Mouse (Mus musculus): ENCODE data around the gene Ankrd16. TPM values are rescaled to one million over a fixed set of nuclear protein-coding genes. Genes with fewer than 3 reads are reported as not detected.

Ankrd16 gene
- polyA plus RNA-seq, 1 experiment from 2014 or later: 50.0 TPM

DNA sequence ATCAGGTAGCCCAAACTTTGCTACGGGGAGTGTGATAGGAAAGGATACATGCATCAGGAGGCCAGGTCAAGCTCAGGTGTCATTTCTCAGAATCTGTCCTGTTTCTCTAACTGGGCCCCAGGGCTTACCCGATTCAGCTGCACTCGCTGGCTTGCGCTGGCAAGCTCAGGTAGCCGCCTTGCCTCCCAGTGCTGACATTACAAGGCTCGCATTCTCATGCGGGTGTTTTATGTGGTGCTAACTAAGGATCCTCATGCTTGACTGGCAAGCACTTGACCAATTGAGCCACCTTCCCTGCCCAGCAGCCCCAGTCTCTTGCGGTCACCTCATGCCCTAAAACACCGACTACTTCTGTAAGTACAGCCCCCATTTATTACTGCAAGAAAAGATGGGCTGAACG is 3.2 kb upstream of the Ankrd16 start:
- WGBS: 91% methylated on average over 10 of the region's 10 CpGs
- Histone ChIP-seq H3K4me3 (no peak overlapping the region), H3K4me1 (replicated peaks) (peaks cover 25% of the 10 kb centered on the region)

DNA sequence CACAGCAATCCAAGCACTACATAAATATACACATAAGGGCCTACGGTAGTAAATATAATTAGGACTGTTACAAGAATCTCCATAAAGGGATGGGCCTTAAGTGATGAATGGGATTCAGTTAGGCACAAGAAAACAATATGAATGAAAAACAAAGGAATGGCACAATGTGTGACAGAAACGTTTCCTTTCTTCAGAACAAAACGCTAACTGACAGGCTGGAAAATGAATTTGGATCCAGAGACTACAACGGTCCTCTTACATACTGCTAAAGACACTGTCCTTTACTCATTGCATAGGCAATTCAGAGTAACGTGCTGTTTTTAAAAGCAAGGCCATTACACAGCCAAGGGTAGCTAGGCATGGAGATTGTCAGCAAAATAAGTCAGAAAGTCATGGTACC is 2.6 kb upstream of the Ankrd16 start:
- Histone ChIP-seq H3K27ac (no peak overlapping the region), H3K9me3 (no peaks in the 10 kb centered on the region), H3K4me3 (no peak overlapping the region), H3K36me3 (peaks cover 7% of the 10 kb centered on the region), H3K4me1 (replicated peaks) (peaks cover 32% of the 10 kb centered on the region), H3K27me3 (ENCODE audit: insufficient read depth, poor library complexity, severe bottlenecking) (no peaks in the 10 kb centered on the region)
- DNase-seq (ENCODE audit: low spot score): no peak
- 87% methylated on average over 5 of the region's 5 CpGs for WGBS

More for the DNA sequence above, 3.2 kb upstream of the Ankrd16 start:
- Histone ChIP-seq H3K9me3 (no peaks in the 10 kb centered on the region), H3K27ac (no peak overlapping the region), H3K27me3 (ENCODE audit: insufficient read depth, poor library complexity, severe bottlenecking) (no peaks in the 10 kb centered on the region), H3K36me3 (peaks cover 5% of the 10 kb centered on the region)
- no peak for DNase-seq (ENCODE audit: low spot score)

DNA sequence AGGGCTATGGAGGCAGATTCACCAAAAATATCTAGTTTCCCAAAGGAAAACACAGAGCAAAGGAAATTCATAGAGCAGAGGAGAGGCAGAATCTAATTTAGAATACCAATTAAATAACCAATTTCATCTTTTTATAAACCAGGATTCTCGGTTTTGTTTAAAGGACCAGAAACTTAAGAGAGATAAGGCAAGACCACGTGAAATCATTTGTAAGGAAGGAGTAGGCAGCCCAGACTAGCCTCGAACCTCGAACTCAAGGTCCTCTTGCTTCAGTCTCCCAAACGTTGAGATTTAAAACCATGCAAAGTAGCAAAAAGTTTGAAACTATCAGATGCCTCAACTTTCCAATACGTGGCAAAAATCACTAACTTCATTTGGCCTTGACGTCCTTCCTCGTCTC is 1.3 kb upstream of the Ankrd16 start:
- no peak for DNase-seq (ENCODE audit: low spot score)
- peaks cover 20% of the 10 kb centered on the region for H3K36me3 ChIP-seq
- H3K4me3 ChIP-seq: peak overlapping the region; percentile 85
- 58% methylated on average over 8 of the region's 8 CpGs for WGBS
- no peaks in the 10 kb centered on the region for H3K9me3 ChIP-seq
- peak overlapping the region; percentile 95; the same call in 1 of the 2 replicates for H3K27ac ChIP-seq
- peaks cover 32% of the 10 kb centered on the region for H3K4me1 ChIP-seq (replicated peaks)
- H3K27me3 ChIP-seq (ENCODE audit: insufficient read depth, poor library complexity, severe bottlenecking): no peaks in the 10 kb centered on the region

DNA sequence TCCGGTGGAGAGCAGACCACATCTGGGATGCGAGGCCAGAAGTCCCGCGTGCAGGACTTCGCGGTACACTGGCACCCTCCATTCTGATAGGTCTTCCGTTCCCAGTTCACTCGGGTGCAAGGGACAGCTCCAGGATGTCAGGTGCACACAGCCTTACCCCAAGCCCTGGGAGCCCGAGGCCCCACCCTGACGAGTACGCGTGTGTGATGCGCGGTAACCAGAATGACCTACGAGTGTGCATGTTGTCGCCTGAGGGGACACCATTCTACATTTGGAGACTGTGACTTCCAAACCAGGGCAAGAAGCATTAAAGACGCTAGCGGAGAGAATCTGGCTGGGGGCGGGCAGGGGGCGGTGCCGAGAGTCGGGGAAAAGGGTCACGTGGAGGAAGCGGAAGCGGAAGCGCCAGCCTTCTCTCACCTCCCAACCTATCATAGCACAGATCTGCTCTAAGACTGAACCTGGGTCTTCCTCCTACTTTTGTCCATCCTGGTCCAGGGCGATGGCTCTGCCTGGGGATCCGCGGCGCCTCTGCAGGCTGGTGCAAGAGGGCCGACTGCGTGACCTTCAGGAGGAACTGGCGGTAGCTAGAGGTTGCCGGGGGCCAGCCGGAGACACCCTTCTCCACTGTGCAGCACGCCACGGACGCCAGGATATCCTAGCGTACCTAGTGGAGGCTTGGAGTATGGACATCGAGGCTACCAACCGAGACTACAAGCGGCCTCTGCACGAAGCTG is 579 bp downstream of the Ankrd16 start:
- H3K36me3 ChIP-seq: peaks cover 38% of the 10 kb centered on the region
- peak overlapping the region; percentile 85 for H3K4me3 ChIP-seq
- peaks cover 32% of the 10 kb centered on the region for H3K4me1 ChIP-seq (replicated peaks)
- H3K9me3 ChIP-seq: no peaks in the 10 kb centered on the region
- peak overlapping the region; percentile 89 for H3K27ac ChIP-seq
- H3K27me3 ChIP-seq (ENCODE audit: insufficient read depth, poor library complexity, severe bottlenecking): no peaks in the 10 kb centered on the region
- peak; percentile 90 for DNase-seq (ENCODE audit: low spot score)
- under 1% methylated on average over 43 of the region's 43 CpGs for WGBS

DNA sequence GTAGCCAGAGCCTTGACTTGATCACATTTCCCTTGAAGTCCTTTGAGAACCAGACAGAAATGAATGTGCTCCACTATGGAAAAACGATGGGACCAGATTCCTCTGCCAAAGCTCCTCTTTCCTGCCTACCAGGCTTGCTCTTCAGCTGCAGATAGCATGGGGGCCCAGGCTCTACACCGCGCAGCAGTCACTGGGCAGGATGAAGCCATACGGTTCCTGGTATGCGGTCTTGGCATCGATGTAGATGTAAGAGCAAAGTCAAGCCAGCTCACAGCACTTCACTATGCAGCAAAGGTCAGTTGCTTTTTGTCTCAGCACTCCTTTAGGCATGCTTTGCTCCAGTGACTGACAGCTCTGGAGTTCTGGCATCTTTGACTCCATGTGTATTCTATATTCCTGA is 6.5 kb downstream of the Ankrd16 start:
- H3K4me3 ChIP-seq: no peak overlapping the region
- WGBS: 94% methylated on average over 6 of the region's 6 CpGs
- DNase-seq (ENCODE audit: low spot score): no peak
- no peaks in the 10 kb centered on the region for H3K27me3 ChIP-seq (ENCODE audit: insufficient read depth, poor library complexity, severe bottlenecking)
- peaks cover 10% of the 10 kb centered on the region for H3K4me1 ChIP-seq (replicated peaks)
- H3K27ac ChIP-seq: no peak overlapping the region
- H3K36me3 ChIP-seq: peaks cover 96% of the 10 kb centered on the region
- H3K9me3 ChIP-seq: no peaks in the 10 kb centered on the region

DNA sequence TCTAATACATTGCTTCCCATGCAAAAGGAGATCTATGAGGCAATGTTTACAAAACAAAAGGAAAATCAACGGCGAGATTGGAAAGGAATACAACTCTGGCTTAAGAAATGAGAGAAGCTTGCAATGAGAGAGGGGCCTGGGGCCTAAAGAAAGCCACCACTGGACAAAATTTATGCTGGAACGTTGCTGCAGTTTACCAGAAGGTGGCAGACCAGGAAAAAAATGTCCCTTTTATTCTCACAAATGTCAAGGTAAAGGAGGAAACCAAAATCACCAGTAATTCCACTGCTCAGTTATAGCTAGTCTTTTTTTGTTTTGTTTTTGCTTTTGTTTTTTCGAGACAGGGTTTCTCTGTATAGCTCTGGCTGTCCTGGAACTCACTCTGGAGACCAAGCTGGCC is 17.0 kb downstream of the Ankrd16 start:
- H3K36me3 ChIP-seq: peaks cover 50% of the 10 kb centered on the region
- no peak overlapping the region for H3K4me3 ChIP-seq
- 0 out of 2 replicates have a peak, but pooled peaks cover 2% of the 10 kb centered on the region for H3K4me1 ChIP-seq (replicated peaks)
- H3K9me3 ChIP-seq: no peaks in the 10 kb centered on the region
- H3K27me3 ChIP-seq (ENCODE audit: insufficient read depth, poor library complexity, severe bottlenecking): no peaks in the 10 kb centered on the region
- no peak for DNase-seq (ENCODE audit: low spot score)
- no peak overlapping the region for H3K27ac ChIP-seq
- 69% methylated on average over 4 of the region's 4 CpGs for WGBS

DNA sequence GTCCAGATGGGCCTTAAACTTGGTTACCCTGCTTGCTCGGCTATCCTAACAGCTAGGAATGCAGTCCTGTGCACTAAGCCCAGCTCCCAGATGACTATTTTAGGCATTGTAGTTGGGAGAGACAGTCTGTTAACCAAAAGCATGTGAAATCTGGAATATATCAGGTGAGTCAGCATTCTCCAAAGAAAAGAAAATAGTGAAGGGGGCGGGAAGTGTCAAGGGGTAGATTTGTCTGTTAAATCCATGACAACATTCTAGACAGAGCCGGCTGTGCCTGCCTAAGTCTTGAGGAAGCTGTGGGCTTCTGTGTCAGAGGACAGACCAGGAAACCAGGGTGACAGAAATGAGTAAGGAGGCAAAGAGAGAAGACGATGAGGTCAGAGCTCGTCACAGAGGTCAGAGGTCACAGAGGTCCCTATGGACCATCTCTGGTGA is 20.3 kb downstream of the Ankrd16 start:
- H3K4me1 ChIP-seq (replicated peaks): 0 out of 2 replicates have a peak, but pooled peaks cover 2% of the 10 kb centered on the region
- H3K9me3 ChIP-seq: no peaks in the 10 kb centered on the region
- H3K27me3 ChIP-seq (ENCODE audit: insufficient read depth, poor library complexity, severe bottlenecking): no peaks in the 10 kb centered on the region
- WGBS: 63% methylated on average over 5 of the region's 5 CpGs
- H3K4me3 ChIP-seq: no peak overlapping the region
- peak; percentile 18 for DNase-seq (ENCODE audit: low spot score)
- H3K36me3 ChIP-seq: peaks cover 18% of the 10 kb centered on the region
- no peak overlapping the region for H3K27ac ChIP-seq

DNA sequence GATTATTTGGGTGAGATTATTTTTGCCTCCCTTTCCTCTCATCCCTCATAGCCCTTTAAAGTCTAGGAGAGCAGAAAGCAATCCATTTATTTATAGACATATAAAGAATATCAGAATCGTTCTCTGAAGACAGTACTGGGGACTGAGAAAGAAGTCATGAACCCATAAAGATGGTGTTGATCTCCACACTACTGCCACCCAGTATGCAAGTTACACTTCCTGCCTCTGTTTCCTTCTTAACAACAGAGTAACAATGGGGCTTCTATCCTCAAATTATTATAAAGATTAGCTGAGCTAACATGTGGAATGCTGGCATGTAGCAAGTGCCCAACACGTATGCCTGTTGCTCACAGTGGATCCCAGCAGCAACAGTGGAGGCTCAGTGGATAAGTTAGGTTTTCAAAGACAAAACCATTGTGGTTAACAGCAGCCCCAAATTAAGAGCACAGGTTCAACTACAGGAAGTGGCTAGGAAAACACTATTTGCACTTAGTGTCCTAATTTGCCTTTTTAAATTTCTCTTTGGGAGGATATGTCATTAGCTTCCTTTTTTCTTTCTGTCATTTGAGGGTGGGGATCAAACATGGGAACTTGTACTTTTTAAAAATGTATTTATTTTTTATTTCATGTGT is 23.7 kb downstream of the Ankrd16 start:
- no peaks in the 10 kb centered on the region for H3K36me3 ChIP-seq
- 0 out of 2 replicates have a peak, but pooled peaks cover 2% of the 10 kb centered on the region for H3K4me1 ChIP-seq (replicated peaks)
- no peak for DNase-seq (ENCODE audit: low spot score)
- H3K27ac ChIP-seq: no peak overlapping the region
- no peak overlapping the region for H3K4me3 ChIP-seq
- H3K27me3 ChIP-seq (ENCODE audit: insufficient read depth, poor library complexity, severe bottlenecking): no peaks in the 10 kb centered on the region
- H3K9me3 ChIP-seq: no peaks in the 10 kb centered on the region
- 95% methylated on average over 2 of the region's 2 CpGs for WGBS

Other genes starting within 250 kb of the Ankrd16 start
- 14.8 and 15.4 TPM in 2 replicates for gene Pfkfb3, start 223.8 kb upstream of the Ankrd16 start, polyA plus RNA-seq (2016; fragmentation: Nextera tagmentation; extraction: Ambion mirVana)
- 160 and 195 TPM in 2 replicates for gene Rbm17, start 173.7 kb upstream of the Ankrd16 start, polyA plus RNA-seq (2016; fragmentation: Nextera tagmentation; extraction: Ambion mirVana)
- not detected in 2 replicates for gene Gm17490, start 151.6 kb upstream of the Ankrd16 start, polyA plus RNA-seq (2016; fragmentation: Nextera tagmentation; extraction: Ambion mirVana)
- gene Il2ra, start 135.1 kb upstream of the Ankrd16 start, polyA plus RNA-seq (2016; fragmentation: Nextera tagmentation; extraction: Ambion mirVana): not detected in 2 replicates
- 0.35 and 0.51 TPM in 2 replicates for gene Il15ra, start 72.6 kb upstream of the Ankrd16 start, polyA plus RNA-seq (2016; fragmentation: Nextera tagmentation; extraction: Ambion mirVana)
- gene Fbh1, start 294 bp upstream of the Ankrd16 start, polyA plus RNA-seq (2016; fragmentation: Nextera tagmentation; extraction: Ambion mirVana): 109 and 113 TPM in 2 replicates